Mouse (Mus musculus) embryonic fibroblast, embryonic 13.5 days (primary cell): ENCODE results near the gene Nacc2. TPM values are rescaled to one million over a fixed set of nuclear protein-coding genes. Genes with fewer than 3 reads are reported as not detected.

Experiments
- H3K27ac ChIP-seq: 2 replicates; pipeline ENCODE4 v1.5.1; 2012; ENCODE audit warnings: low read length, control low read depth, inconsistent platforms; ENCODE audit not compliant: insufficient read depth
- H3K4me1 ChIP-seq: 2 replicates; pipeline ENCODE4 v1.6.1; 2011; ENCODE audit warnings: low read length; ENCODE audit not compliant: control insufficient read depth, insufficient read depth
- H3K4me3 ChIP-seq: 2 replicates; pipeline ENCODE4 v1.5.1; 2011; ENCODE audit warnings: mild to moderate bottlenecking, control low read depth, low read length; ENCODE audit not compliant: insufficient read depth
- CTCF ChIP-seq: IDR thresholded peaks from 2 replicates; pipeline ENCODE4 v1.5.1; 2011; ENCODE audit warnings: mild to moderate bottlenecking, control low read depth, low read length, moderate library complexity, borderline replicate concordance; ENCODE audit not compliant: insufficient read depth
- POLR2A ChIP-seq: IDR thresholded peaks from 2 replicates; pipeline ENCODE4 v1.6.1; 2011; ENCODE audit warnings: low read depth, mild to moderate bottlenecking, control low read depth, low read length, moderate library complexity
- polyA plus RNA-seq: library from polyadenylated mRNA; stranded (reverse); fragments of >200 nt; gene quantifications from 2 replicates; pipeline ENCODE4 v1.2.4, GENCODE M21; 2011; ENCODE audit warnings: low read depth; ENCODE audit not compliant: missing spikeins, insufficient read length

Gene Nacc2
- polyA plus RNA-seq, 1 experiment = 21.1 TPM

DNA sequence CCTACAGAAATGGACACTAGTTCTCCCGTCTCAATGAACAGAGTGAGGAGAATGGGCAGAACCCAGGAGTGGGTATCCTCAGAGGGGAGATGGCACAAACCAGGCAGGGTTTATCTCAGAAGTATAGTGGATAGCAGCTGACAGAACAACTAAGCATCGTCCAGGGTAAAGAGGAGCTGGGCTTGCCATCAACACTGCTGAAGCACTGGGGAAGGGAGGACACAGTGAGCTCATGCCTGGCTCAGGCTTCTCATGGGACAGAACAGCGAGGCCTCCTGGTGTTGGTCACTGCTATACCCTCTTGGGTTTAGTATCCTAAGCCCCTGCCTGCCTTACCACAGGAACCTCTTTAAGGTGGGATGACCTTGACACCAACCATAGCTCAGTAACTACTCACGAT lies 36.5 kb downstream of the Nacc2 start:
- Histone ChIP-seq H3K27ac (no peak overlapping the region), H3K4me3 (no peak overlapping the region), H3K4me1 (no peaks in the 10 kb centered on the region; the same call in 1 of the 2 replicates)
- no peak for TF ChIP-seq POLR2A
- no peak for TF ChIP-seq CTCF

DNA sequence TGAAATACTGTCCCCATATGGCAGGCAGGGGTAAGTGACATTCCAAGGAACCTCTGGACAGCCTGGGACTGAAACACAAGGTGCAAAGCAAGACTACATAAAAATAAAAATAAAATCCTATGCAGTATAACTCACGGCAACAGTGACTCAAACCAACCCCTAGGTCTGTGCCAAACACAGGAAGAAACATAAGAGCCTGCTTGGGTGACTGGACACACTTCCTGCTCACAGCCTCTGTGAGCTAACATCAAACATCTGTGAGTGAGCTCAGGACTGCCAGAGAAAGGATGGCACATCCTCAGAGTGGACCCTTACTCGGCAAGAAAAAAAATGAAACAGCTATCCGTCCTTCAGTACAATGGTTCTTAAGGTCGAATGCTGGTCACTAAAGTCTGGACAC lies 40.1 kb downstream of the Nacc2 start:
- Histone ChIP-seq H3K4me3 (no peak overlapping the region), H3K4me1 (no peaks in the 10 kb centered on the region; the same call in 1 of the 2 replicates), H3K27ac (peak overlapping the region; percentile 30; the same call in 1 of the 2 replicates)
- no peak for TF ChIP-seq CTCF
- TF ChIP-seq POLR2A = no peak

DNA sequence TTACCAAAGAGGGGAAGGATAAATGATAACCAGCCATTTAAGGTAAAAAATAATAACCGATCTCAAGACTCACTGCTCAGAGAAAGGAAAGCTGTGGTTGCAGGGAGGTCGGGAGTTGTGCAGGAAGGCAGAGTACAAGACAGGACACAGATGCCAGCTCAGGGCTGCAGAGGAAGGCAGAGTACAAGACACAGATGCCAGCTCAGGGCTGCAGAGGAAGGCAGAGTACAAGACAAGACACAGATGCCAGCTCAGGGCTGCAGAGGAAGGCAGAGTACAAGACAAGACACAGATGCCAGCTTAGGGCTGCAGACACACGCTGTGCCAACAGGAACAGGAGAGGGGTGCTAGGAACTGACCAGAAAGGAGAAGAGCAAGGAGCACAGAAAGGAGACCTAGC lies 42.2 kb downstream of the Nacc2 start:
- no peaks in the 10 kb centered on the region; the same call in 1 of the 2 replicates for H3K4me1 ChIP-seq
- no peak overlapping the region for H3K27ac ChIP-seq
- H3K4me3 ChIP-seq = no peak overlapping the region
- TF ChIP-seq CTCF = no peak
- no peak for TF ChIP-seq POLR2A

- TF ChIP-seq POLR2A (no peak), CTCF (no peak)
Observed at GRCm38 (mm10) chr2:26079409-26079808, 43.6 kb downstream of the Nacc2 start.

GRCm38 (mm10) chr2:26077068-26077467 lies 46.0 kb downstream of the Nacc2 start:
- Histone ChIP-seq H3K27ac (no peak overlapping the region), H3K4me3 (no peak overlapping the region), H3K4me1 (no peaks in the 10 kb centered on the region)
- TF ChIP-seq POLR2A (no peak), CTCF (no peak)

More at GRCm38 (mm10) chr2:26079409-26079808, 43.6 kb downstream of the Nacc2 start:
- no peak overlapping the region for H3K27ac ChIP-seq
- H3K4me1 ChIP-seq = no peaks in the 10 kb centered on the region; the same call in 1 of the 2 replicates
- no peak overlapping the region for H3K4me3 ChIP-seq

GRCm38 (mm10) chr2:26076121-26076520 lies 46.9 kb downstream of the Nacc2 start:
- Histone ChIP-seq H3K4me3 (no peak overlapping the region), H3K4me1 (no peaks in the 10 kb centered on the region), H3K27ac (no peak overlapping the region)
- no peak for TF ChIP-seq POLR2A
- no peak for TF ChIP-seq CTCF

GRCm38 (mm10) chr2:26074551-26074950 lies 48.5 kb downstream of the Nacc2 start:
- Histone ChIP-seq H3K4me1 (no peaks in the 10 kb centered on the region), H3K4me3 (no peak overlapping the region), H3K27ac (no peak overlapping the region)
- TF ChIP-seq CTCF = no peak
- TF ChIP-seq POLR2A = no peak

- H3K4me3 ChIP-seq = no peak overlapping the region
- H3K27ac ChIP-seq = peak overlapping the region; percentile 86
- H3K4me1 ChIP-seq = peaks cover 13% of the 10 kb centered on the region; the same call in 1 of the 2 replicates
- no peak for TF ChIP-seq CTCF
- TF ChIP-seq POLR2A = no peak
Observed at GRCm38 (mm10) chr2:26068592-26068991, 54.4 kb downstream of the Nacc2 start.

DNA sequence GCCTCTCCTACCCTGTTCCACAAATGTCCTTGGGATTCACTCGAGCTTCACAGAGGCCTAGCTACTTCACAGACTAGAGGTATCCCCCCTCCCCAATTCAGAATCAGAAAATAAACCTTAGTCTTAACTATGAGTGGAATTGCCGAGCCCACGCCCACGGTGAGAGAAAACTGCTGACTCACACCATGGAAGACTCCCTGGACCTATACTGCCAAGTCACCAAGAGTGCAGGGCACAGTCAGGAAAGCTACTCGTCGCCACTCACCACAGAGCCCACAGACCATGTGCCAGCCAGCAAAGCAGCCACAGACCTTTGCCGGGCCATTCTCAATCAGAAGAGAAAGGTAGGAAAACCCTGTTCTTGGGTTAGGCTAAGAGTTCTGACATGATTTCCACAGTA lies 54.8 kb downstream of the Nacc2 start:
- Histone ChIP-seq H3K4me1 (peaks cover 13% of the 10 kb centered on the region; the same call in 1 of the 2 replicates), H3K27ac (peak overlapping the region; percentile 86), H3K4me3 (no peak overlapping the region)
- TF ChIP-seq POLR2A (no peak), CTCF (no peak)

GRCm38 (mm10) chr2:26066527-26066926 lies 56.5 kb downstream of the Nacc2 start:
- H3K4me3 ChIP-seq = no peak overlapping the region
- H3K4me1 ChIP-seq = peaks cover 13% of the 10 kb centered on the region; the same call in 1 of the 2 replicates
- TF ChIP-seq POLR2A (no peak), CTCF (no peak)
- H3K27ac ChIP-seq = no peak overlapping the region
